Mouse (Mus musculus) CD4-positive helper T cell, adult 2 months (primary cell): ENCODE measurements around the gene N4bp1.

Source experiments
- DNase-seq: peaks from one replicate; pipeline ENCODE4 v3.0.0-alpha.2; 2012; ENCODE audit warnings: low read depth, missing footprints, low spot score

N4bp1 gene

GRCm38 (mm10) chr8:86825674-86826448 lies 59.2 kb downstream of the N4bp1 start:
- DNase-seq: no peak

GRCm38 (mm10) chr8:86824735-86825134 lies 60.3 kb downstream of the N4bp1 start:
- no peak for DNase-seq

- peak; percentile 49 for DNase-seq
Measured at GRCm38 (mm10) chr8:86820756-86821201, 64.3 kb downstream of the N4bp1 start.

- DNase-seq: no peak
Measured at GRCm38 (mm10) chr8:86820186-86820755, 64.8 kb downstream of the N4bp1 start.

GRCm38 (mm10) chr8:86819426-86819825 lies 65.6 kb downstream of the N4bp1 start:
- no peak for DNase-seq

GRCm38 (mm10) chr8:86808990-86809960 lies 75.8 kb downstream of the N4bp1 start:
- no peak for DNase-seq

GRCm38 (mm10) chr8:86808239-86808638 lies 76.8 kb downstream of the N4bp1 start:
- peak; percentile 51 for DNase-seq

GRCm38 (mm10) chr8:86801988-86802387 lies 83.1 kb downstream of the N4bp1 start:
- DNase-seq: no peak

- no peak for DNase-seq
Measured at GRCm38 (mm10) chr8:86800966-86801365, 84.1 kb downstream of the N4bp1 start.

- DNase-seq: no peak
Measured at GRCm38 (mm10) chr8:86798141-86798540, 86.9 kb downstream of the N4bp1 start.

GRCm38 (mm10) chr8:86797705-86798104 lies 87.4 kb downstream of the N4bp1 start:
- DNase-seq: peak; percentile 88

GRCm38 (mm10) chr8:86794716-86795115 lies 90.3 kb downstream of the N4bp1 start:
- no peak for DNase-seq

- no peak for DNase-seq
Measured at GRCm38 (mm10) chr8:86791542-86791941, 93.5 kb downstream of the N4bp1 start.

GRCm38 (mm10) chr8:86789576-86789975 lies 95.5 kb downstream of the N4bp1 start:
- peak; percentile 27 for DNase-seq

- no peak for DNase-seq
Measured at GRCm38 (mm10) chr8:86787891-86788420, 97.1 kb downstream of the N4bp1 start.

GRCm38 (mm10) chr8:86786498-86786897 lies 98.6 kb downstream of the N4bp1 start:
- DNase-seq: no peak

- DNase-seq: no peak
Measured at GRCm38 (mm10) chr8:86781094-86781493, 104.0 kb downstream of the N4bp1 start.

GRCm38 (mm10) chr8:86779207-86779606 lies 105.9 kb downstream of the N4bp1 start:
- DNase-seq: peak; percentile 73

- DNase-seq: no peak
Measured at GRCm38 (mm10) chr8:86769945-86770715, 114.9 kb downstream of the N4bp1 start.

- no peak for DNase-seq
Measured at GRCm38 (mm10) chr8:86768499-86768898, 116.6 kb downstream of the N4bp1 start.
